Mouse (Mus musculus): ENCODE measurements around the gene Brix1. TPM values are rescaled to one million over a fixed set of nuclear protein-coding genes. Genes with fewer than 3 reads are reported as not detected.
A peak's percentile ranks its signal among the peaks of the same experiment; 100 is the strongest.
"Not testable (repeated sequence)": the region's sequence is repeated elsewhere in the genome, so short reads cannot be mapped to it uniquely, and the experiment has no call there.

The Brix1 gene
- polyA plus RNA-seq (2015; fragmentation: Nextera tagmentation; extraction: Ambion mirVana) = 45.0 and 50.1 TPM in 2 replicates

- WGBS = under 1% methylated on average over 58 of the region's 58 CpGs
- H3K27me3 ChIP-seq = no peaks in the 10 kb centered on the region
- H3K9ac ChIP-seq = peak within 1 kb of the TSS; percentile 71
- peak within 1 kb of the TSS; percentile 80 for H3K4me2 ChIP-seq
- H3K36me3 ChIP-seq = peaks cover 17% of the 10 kb centered on the region
- peak within 1 kb of the TSS; percentile 61 for H3K4me3 ChIP-seq
- ATAC-seq (ENCODE audit: low FRiP score, low read depth) = peak; percentile 100
- peak within 1 kb of the TSS; percentile 82 for H3K27ac ChIP-seq (replicated peaks)
- no peaks in the 10 kb centered on the region for H3K9me3 ChIP-seq
- peaks cover 27% of the 10 kb centered on the region for H3K4me1 ChIP-seq (replicated peaks)
Measured at GRCm38 (mm10) chr15:10485484-10486364, at the start of gene Brix1, which contains the start of gene Rad1. Gene Brix1 (minus strand): TSS chr15:10485947. Gene Rad1 (plus strand): TSS chr15:10486018.

GRCm38 (mm10) chr15:10534591-10534990, 48.8 kb upstream of the Brix1 start:
- Histone ChIP-seq H3K4me3 (no peak overlapping the region), H3K9me3 (no peaks in the 10 kb centered on the region), H3K4me2 (no peak overlapping the region), H3K4me1 (replicated peaks) (no peaks in the 10 kb centered on the region), H3K36me3 (no peaks in the 10 kb centered on the region), H3K9ac (no peak overlapping the region), H3K27me3 (no peaks in the 10 kb centered on the region), H3K27ac (replicated peaks) (no peak overlapping the region)
- ATAC-seq (ENCODE audit: low FRiP score, low read depth) = no peak
- WGBS = 86% methylated on average over 5 of the region's 5 CpGs

- not testable (repeated sequence) for H3K27ac ChIP-seq (replicated peaks); H3K9ac ChIP-seq; H3K4me1 ChIP-seq (replicated peaks); ATAC-seq (ENCODE audit: low FRiP score, low read depth); H3K4me2 ChIP-seq; H3K27me3 ChIP-seq; H3K9me3 ChIP-seq; H3K4me3 ChIP-seq; H3K36me3 ChIP-seq
- 89% methylated on average over 10 of the region's 10 CpGs for WGBS
Measured at GRCm38 (mm10) chr15:10533361-10533760, 47.6 kb upstream of the Brix1 start.

GRCm38 (mm10) chr15:10531352-10531751, 45.6 kb upstream of the Brix1 start:
- H3K36me3 ChIP-seq = no peaks in the 10 kb centered on the region
- no peak overlapping the region for H3K4me2 ChIP-seq
- no peaks in the 10 kb centered on the region for H3K9me3 ChIP-seq
- no peak overlapping the region for H3K9ac ChIP-seq
- 86% methylated on average over 4 of the region's 4 CpGs for WGBS
- no peak overlapping the region for H3K4me3 ChIP-seq
- no peak overlapping the region for H3K27ac ChIP-seq (replicated peaks)
- H3K27me3 ChIP-seq = no peaks in the 10 kb centered on the region
- no peak for ATAC-seq (ENCODE audit: low FRiP score, low read depth)
- no peaks in the 10 kb centered on the region for H3K4me1 ChIP-seq (replicated peaks)

- no peak for ATAC-seq (ENCODE audit: low FRiP score, low read depth)
- 88% methylated on average over 1 of the region's 1 CpGs for WGBS
- Histone ChIP-seq H3K4me1 (replicated peaks) (no peaks in the 10 kb centered on the region), H3K27me3 (no peaks in the 10 kb centered on the region), H3K4me2 (no peak overlapping the region), H3K27ac (replicated peaks) (no peak overlapping the region), H3K9ac (no peak overlapping the region), H3K9me3 (no peaks in the 10 kb centered on the region), H3K36me3 (no peaks in the 10 kb centered on the region), H3K4me3 (no peak overlapping the region)
Measured at GRCm38 (mm10) chr15:10525896-10526295, 40.1 kb upstream of the Brix1 start.

GRCm38 (mm10) chr15:10515166-10515565, 29.4 kb upstream of the Brix1 start:
- ATAC-seq (ENCODE audit: low FRiP score, low read depth) = no peak
- Histone ChIP-seq H3K27ac (replicated peaks) (no peak overlapping the region), H3K27me3 (no peaks in the 10 kb centered on the region), H3K9ac (no peak overlapping the region), H3K36me3 (no peaks in the 10 kb centered on the region), H3K4me1 (replicated peaks) (no peaks in the 10 kb centered on the region), H3K4me2 (no peak overlapping the region), H3K9me3 (no peaks in the 10 kb centered on the region), H3K4me3 (no peak overlapping the region)
- 74% methylated on average over 7 of the region's 7 CpGs for WGBS

GRCm38 (mm10) chr15:10506099-10506498, 20.4 kb upstream of the Brix1 start:
- WGBS = 74% methylated on average over 11 of the region's 11 CpGs
- no peaks in the 10 kb centered on the region for H3K4me1 ChIP-seq (replicated peaks)
- ATAC-seq (ENCODE audit: low FRiP score, low read depth) = no peak

GRCm38 (mm10) chr15:10500838-10501719, 15.3 kb upstream of the Brix1 start:
- Histone ChIP-seq H3K4me3 (no peak overlapping the region), H3K9me3 (no peaks in the 10 kb centered on the region), H3K27me3 (no peaks in the 10 kb centered on the region), H3K9ac (no peak overlapping the region), H3K4me2 (no peak overlapping the region), H3K36me3 (peaks cover 3% of the 10 kb centered on the region; the same call in 1 of the 2 replicates), H3K27ac (replicated peaks) (no peak overlapping the region), H3K4me1 (replicated peaks) (no peaks in the 10 kb centered on the region)
- ATAC-seq (ENCODE audit: low FRiP score, low read depth) = peak; percentile 90
- WGBS = 60% methylated on average over 11 of the region's 11 CpGs

More at GRCm38 (mm10) chr15:10506099-10506498, 20.4 kb upstream of the Brix1 start:
- Histone ChIP-seq H3K4me3 (no peak overlapping the region), H3K9ac (no peak overlapping the region), H3K9me3 (no peaks in the 10 kb centered on the region), H3K36me3 (no peaks in the 10 kb centered on the region), H3K27me3 (no peaks in the 10 kb centered on the region), H3K4me2 (no peak overlapping the region), H3K27ac (replicated peaks) (no peak overlapping the region)

- Histone ChIP-seq H3K27me3 (no peaks in the 10 kb centered on the region), H3K36me3 (peaks cover 6% of the 10 kb centered on the region; the same call in 1 of the 2 replicates), H3K27ac (replicated peaks) (no peak overlapping the region), H3K9ac (no peak overlapping the region), H3K4me3 (no peak overlapping the region), H3K4me1 (replicated peaks) (no peaks in the 10 kb centered on the region), H3K9me3 (no peaks in the 10 kb centered on the region), H3K4me2 (no peak overlapping the region)
- 81% methylated on average over 5 of the region's 5 CpGs for WGBS
- ATAC-seq (ENCODE audit: low FRiP score, low read depth) = no peak
Measured at GRCm38 (mm10) chr15:10500035-10500434, 14.3 kb upstream of the Brix1 start.

- no peak overlapping the region for H3K27ac ChIP-seq (replicated peaks)
- no peak overlapping the region for H3K4me2 ChIP-seq
- no peaks in the 10 kb centered on the region for H3K4me1 ChIP-seq (replicated peaks)
- no peaks in the 10 kb centered on the region for H3K27me3 ChIP-seq
- peaks cover 6% of the 10 kb centered on the region; the same call in 1 of the 2 replicates for H3K36me3 ChIP-seq
- H3K4me3 ChIP-seq = no peak overlapping the region
- H3K9me3 ChIP-seq = no peaks in the 10 kb centered on the region
- H3K9ac ChIP-seq = no peak overlapping the region
- no peak for ATAC-seq (ENCODE audit: low FRiP score, low read depth)
- WGBS = 79% methylated on average over 5 of the region's 5 CpGs
Measured at GRCm38 (mm10) chr15:10499593-10499992, 13.8 kb upstream of the Brix1 start.

GRCm38 (mm10) chr15:10496696-10497095, 10.9 kb upstream of the Brix1 start:
- H3K4me2 ChIP-seq; H3K9me3 ChIP-seq; ATAC-seq (ENCODE audit: low FRiP score, low read depth); H3K4me3 ChIP-seq; H3K27me3 ChIP-seq; H3K9ac ChIP-seq; H3K4me1 ChIP-seq (replicated peaks); H3K27ac ChIP-seq (replicated peaks): not testable (repeated sequence)
- peaks cover 17% of the 10 kb centered on the region for H3K36me3 ChIP-seq
- WGBS = 96% methylated on average over 1 of the region's 1 CpGs

- Histone ChIP-seq H3K9ac (no peak overlapping the region), H3K27ac (replicated peaks) (no peak overlapping the region), H3K4me1 (replicated peaks) (no peaks in the 10 kb centered on the region), H3K4me3 (no peak overlapping the region), H3K9me3 (no peaks in the 10 kb centered on the region), H3K36me3 (peaks cover 17% of the 10 kb centered on the region), H3K4me2 (no peak overlapping the region), H3K27me3 (no peaks in the 10 kb centered on the region)
- ATAC-seq (ENCODE audit: low FRiP score, low read depth) = no peak
- 94% methylated on average over 11 of the region's 11 CpGs for WGBS
Measured at GRCm38 (mm10) chr15:10495944-10496343, 10.2 kb upstream of the Brix1 start.

Data from hindbrain, embryonic 15.5 days (tissue).